Mouse (Mus musculus): ENCODE measurements at regions not wholly inside any gene's neighbourhood (a gene's known extent, or its start where the extent isn't known, plus 50 kb on each side); places are given as distances from the start of the nearest gene placed in this dataset.

GRCm38 (mm10) chr13:51261619-51262018 lies 90.8 kb downstream of the Nxnl2 start:
- H3K4me3 ChIP-seq (ENCODE audit: low read depth, low read length): no peak overlapping the region
- H3K36me3 ChIP-seq (ENCODE audit: control insufficient read depth, insufficient read depth, low read length): no peaks in the 10 kb centered on the region
- peak overlapping the region; percentile 43 for H3K9ac ChIP-seq (ENCODE audit: low read length)
- WGBS: 38% methylated on average over 8 of the region's 8 CpGs
- peak overlapping the region; percentile 94 for H3K27ac ChIP-seq (replicated peaks; ENCODE audit: low read depth, low read length)
- DNase-seq (ENCODE audit: low spot score) (peak; percentile 60), ATAC-seq (ENCODE audit: insufficient number of reproducible peaks, low FRiP score, low TSS enrichment, low read depth) (peak; percentile 29; the same call in 1 of the 2 replicates)
- peaks cover 43% of the 10 kb centered on the region for H3K4me1 ChIP-seq (ENCODE audit: control insufficient read depth, insufficient read depth, low read length)
- no peaks in the 10 kb centered on the region for H3K27me3 ChIP-seq (ENCODE audit: control insufficient read depth, insufficient read depth, low read length)
- H3K9me3 ChIP-seq (ENCODE audit: control insufficient read depth, low read length): no peaks in the 10 kb centered on the region; the same call in 1 of the 2 replicates
- H3K4me2 ChIP-seq (ENCODE audit: low read depth, severe bottlenecking): peak overlapping the region; percentile 12; the same call in 1 of the 2 replicates

- Histone ChIP-seq H3K4me1 (ENCODE audit: control insufficient read depth, insufficient read depth, low read length) (peaks cover 23% of the 10 kb centered on the region), H3K4me3 (ENCODE audit: low read depth, low read length) (no peak overlapping the region), H3K4me2 (ENCODE audit: low read depth, severe bottlenecking) (no peak overlapping the region), H3K9ac (ENCODE audit: low read length) (no peak overlapping the region), H3K36me3 (ENCODE audit: control insufficient read depth, insufficient read depth, low read length) (no peaks in the 10 kb centered on the region), H3K27ac (replicated peaks; ENCODE audit: low read depth, low read length) (no peak overlapping the region), H3K9me3 (ENCODE audit: control insufficient read depth, low read length) (no peaks in the 10 kb centered on the region), H3K27me3 (ENCODE audit: control insufficient read depth, insufficient read depth, low read length) (no peaks in the 10 kb centered on the region)
- DNase-seq (ENCODE audit: low spot score) (no peak), ATAC-seq (ENCODE audit: insufficient number of reproducible peaks, low FRiP score, low TSS enrichment, low read depth) (no peak)
- WGBS: 93% methylated on average over 4 of the region's 4 CpGs
Observed at GRCm38 (mm10) chr13:51272786-51273185, 102.0 kb downstream of the Nxnl2 start.

GRCm38 (mm10) chr13:51274639-51275038 lies 103.8 kb downstream of the Nxnl2 start:
- H3K27me3 ChIP-seq (ENCODE audit: control insufficient read depth, insufficient read depth, low read length): no peaks in the 10 kb centered on the region
- no peak for ATAC-seq (ENCODE audit: insufficient number of reproducible peaks, low FRiP score, low TSS enrichment, low read depth)
- H3K4me2 ChIP-seq (ENCODE audit: low read depth, severe bottlenecking): no peak overlapping the region
- DNase-seq (ENCODE audit: low spot score): no peak
- H3K4me3 ChIP-seq (ENCODE audit: low read depth, low read length): no peak overlapping the region
- peaks cover 37% of the 10 kb centered on the region for H3K4me1 ChIP-seq (ENCODE audit: control insufficient read depth, insufficient read depth, low read length)
- WGBS: 47% methylated on average over 5 of the region's 5 CpGs
- no peak overlapping the region for H3K9ac ChIP-seq (ENCODE audit: low read length)
- no peak overlapping the region; the same call in 1 of the 2 replicates for H3K27ac ChIP-seq (replicated peaks; ENCODE audit: low read depth, low read length)
- no peaks in the 10 kb centered on the region for H3K9me3 ChIP-seq (ENCODE audit: control insufficient read depth, low read length)
- no peaks in the 10 kb centered on the region for H3K36me3 ChIP-seq (ENCODE audit: control insufficient read depth, insufficient read depth, low read length)

GRCm38 (mm10) chr13:51276601-51277000 lies 105.8 kb downstream of the Nxnl2 start:
- Histone ChIP-seq H3K4me3 (ENCODE audit: low read depth, low read length) (no peak overlapping the region), H3K36me3 (ENCODE audit: control insufficient read depth, insufficient read depth, low read length) (no peaks in the 10 kb centered on the region), H3K4me2 (ENCODE audit: low read depth, severe bottlenecking) (no peak overlapping the region), H3K27ac (replicated peaks; ENCODE audit: low read depth, low read length) (0 out of 2 replicates have a peak overlapping the region, but pooled peaks have one; percentile 30), H3K9me3 (ENCODE audit: control insufficient read depth, low read length) (no peaks in the 10 kb centered on the region), H3K4me1 (ENCODE audit: control insufficient read depth, insufficient read depth, low read length) (peaks cover 50% of the 10 kb centered on the region), H3K9ac (ENCODE audit: low read length) (peak overlapping the region; percentile 17; the same call in 1 of the 2 replicates), H3K27me3 (ENCODE audit: control insufficient read depth, insufficient read depth, low read length) (no peaks in the 10 kb centered on the region)
- DNase-seq (ENCODE audit: low spot score): no peak
- WGBS: 90% methylated on average over 7 of the region's 7 CpGs
- no peak for ATAC-seq (ENCODE audit: insufficient number of reproducible peaks, low FRiP score, low TSS enrichment, low read depth)

GRCm38 (mm10) chr13:51277515-51277914 lies 106.7 kb downstream of the Nxnl2 start:
- no peak overlapping the region for H3K9ac ChIP-seq (ENCODE audit: low read length)
- no peak overlapping the region for H3K4me2 ChIP-seq (ENCODE audit: low read depth, severe bottlenecking)
- no peaks in the 10 kb centered on the region for H3K9me3 ChIP-seq (ENCODE audit: control insufficient read depth, low read length)
- ATAC-seq (ENCODE audit: insufficient number of reproducible peaks, low FRiP score, low TSS enrichment, low read depth): no peak
- no peak for DNase-seq (ENCODE audit: low spot score)
- no peaks in the 10 kb centered on the region for H3K27me3 ChIP-seq (ENCODE audit: control insufficient read depth, insufficient read depth, low read length)
- H3K4me1 ChIP-seq (ENCODE audit: control insufficient read depth, insufficient read depth, low read length): peaks cover 50% of the 10 kb centered on the region
- WGBS: 19% methylated on average over 10 of the region's 10 CpGs
- no peaks in the 10 kb centered on the region for H3K36me3 ChIP-seq (ENCODE audit: control insufficient read depth, insufficient read depth, low read length)
- H3K4me3 ChIP-seq (ENCODE audit: low read depth, low read length): no peak overlapping the region
- H3K27ac ChIP-seq (replicated peaks; ENCODE audit: low read depth, low read length): 0 out of 2 replicates have a peak overlapping the region, but pooled peaks have one; percentile 97

GRCm38 (mm10) chr13:51279642-51280387 lies 109.0 kb downstream of the Nxnl2 start:
- ATAC-seq (ENCODE audit: insufficient number of reproducible peaks, low FRiP score, low TSS enrichment, low read depth) (peak; percentile 94), DNase-seq (ENCODE audit: low spot score) (peak; percentile 81)
- no peaks in the 10 kb centered on the region for H3K36me3 ChIP-seq (ENCODE audit: control insufficient read depth, insufficient read depth, low read length)
- peak overlapping the region; percentile 24; the same call in 1 of the 2 replicates for H3K4me2 ChIP-seq (ENCODE audit: low read depth, severe bottlenecking)
- H3K4me3 ChIP-seq (ENCODE audit: low read depth, low read length): no peak overlapping the region
- no peaks in the 10 kb centered on the region for H3K27me3 ChIP-seq (ENCODE audit: control insufficient read depth, insufficient read depth, low read length)
- H3K9ac ChIP-seq (ENCODE audit: low read length): no peak overlapping the region
- peak overlapping the region; percentile 97 for H3K27ac ChIP-seq (replicated peaks; ENCODE audit: low read depth, low read length)
- peaks cover 47% of the 10 kb centered on the region for H3K4me1 ChIP-seq (ENCODE audit: control insufficient read depth, insufficient read depth, low read length)
- no peaks in the 10 kb centered on the region; the same call in 1 of the 2 replicates for H3K9me3 ChIP-seq (ENCODE audit: control insufficient read depth, low read length)
- WGBS: 3% methylated on average over 8 of the region's 8 CpGs

- Histone ChIP-seq H3K27ac (replicated peaks; ENCODE audit: low read depth, low read length) (peak overlapping the region; percentile 97), H3K4me3 (ENCODE audit: low read depth, low read length) (no peak overlapping the region), H3K4me1 (ENCODE audit: control insufficient read depth, insufficient read depth, low read length) (peaks cover 41% of the 10 kb centered on the region), H3K4me2 (ENCODE audit: low read depth, severe bottlenecking) (no peak overlapping the region), H3K9ac (ENCODE audit: low read length) (no peak overlapping the region), H3K36me3 (ENCODE audit: control insufficient read depth, insufficient read depth, low read length) (no peaks in the 10 kb centered on the region), H3K27me3 (ENCODE audit: control insufficient read depth, insufficient read depth, low read length) (no peaks in the 10 kb centered on the region), H3K9me3 (ENCODE audit: control insufficient read depth, low read length) (no peaks in the 10 kb centered on the region; the same call in 1 of the 2 replicates)
- WGBS: 21% methylated on average over 8 of the region's 8 CpGs
- ATAC-seq (ENCODE audit: insufficient number of reproducible peaks, low FRiP score, low TSS enrichment, low read depth): peak; percentile 65
- DNase-seq (ENCODE audit: low spot score): peak; percentile 67
Observed at GRCm38 (mm10) chr13:51280388-51280753, 109.5 kb downstream of the Nxnl2 start.

GRCm38 (mm10) chr13:51284679-51285078 lies 113.9 kb downstream of the Nxnl2 start:
- Histone ChIP-seq H3K4me2 (ENCODE audit: low read depth, severe bottlenecking) (no peak overlapping the region), H3K36me3 (ENCODE audit: control insufficient read depth, insufficient read depth, low read length) (no peaks in the 10 kb centered on the region), H3K27me3 (ENCODE audit: control insufficient read depth, insufficient read depth, low read length) (no peaks in the 10 kb centered on the region), H3K4me3 (ENCODE audit: low read depth, low read length) (no peak overlapping the region), H3K9ac (ENCODE audit: low read length) (no peak overlapping the region), H3K4me1 (ENCODE audit: control insufficient read depth, insufficient read depth, low read length) (peaks cover 12% of the 10 kb centered on the region; the same call in 1 of the 2 replicates), H3K27ac (replicated peaks; ENCODE audit: low read depth, low read length) (no peak overlapping the region), H3K9me3 (ENCODE audit: control insufficient read depth, low read length) (peaks cover 3% of the 10 kb centered on the region)
- DNase-seq (ENCODE audit: low spot score): no peak
- ATAC-seq (ENCODE audit: insufficient number of reproducible peaks, low FRiP score, low TSS enrichment, low read depth): no peak

All from limb, embryonic 11.5 days (tissue).